Mouse (Mus musculus) bone marrow macrophage, adult 2 months (primary cell): ENCODE results near the gene Qsox1.

ENCODE experiments used
- CTCF ChIP-seq: IDR thresholded peaks from 2 replicates; pipeline ENCODE4 v1.5.1; 2012; ENCODE audit warnings: low read depth, mild to moderate bottlenecking, low read length, moderate library complexity
- POLR2A ChIP-seq: IDR thresholded peaks from 2 replicates; pipeline ENCODE4 v1.6.1; 2012; ENCODE audit warnings: mild to moderate bottlenecking, low read depth, low read length, borderline replicate concordance

GRCm38 (mm10) chr1:155751484-155752255 is 61.0 kb downstream of the Qsox1 start, which contains the start of gene Lhx4:
- TF ChIP-seq CTCF (no peak), POLR2A (no peak)
